Mouse (Mus musculus) lung, postnatal 0 days (tissue): ENCODE measurements around the gene Sox6.

Experiments used
- CTCF ChIP-seq: IDR thresholded peaks from 2 replicates; pipeline ENCODE4 v1.5.1; 2016; ENCODE audit warnings: antibody characterized with exemption, mild to moderate bottlenecking
- EP300 ChIP-seq: IDR thresholded peaks from 2 replicates; pipeline ENCODE4 v1.6.1; 2016; ENCODE audit warnings: antibody characterized with exemption, mild to moderate bottlenecking, control low read depth

GRCm38 (mm10) chr7:115450431-115451195 lies 588.0 kb downstream of the Sox6 start:
- TF ChIP-seq CTCF, result no peak
- TF ChIP-seq EP300, result no peak
